Comparison of ENCODE assay signal across 8 mouse cellular contexts in genomic region chr11:40693366-40693951, GRCm38 (mm10). TPM values are rescaled to one million over a fixed set of nuclear protein-coding genes. Genes with fewer than 3 reads are reported as not detected.
A peak's percentile ranks its signal among the peaks of the same experiment; 100 is the strongest.
DNase-seq lines count a peak whose midpoint lies in the region.

No protein-coding gene starts in this region.

- peak; percentile 85 for DNase-seq in MN1 (ENCODE audit: low spot score)
- peak; percentile 68 for DNase-seq in cerebellum, adult 9-10 months
- DNase-seq in forelimb bud, embryonic 11.5 days (ENCODE audit: low read depth, low spot score): peak; percentile 65
- DNase-seq in heart, postnatal 4 days: peak; percentile 69
- DNase-seq in layer of hippocampus, adult 8-10 months (ENCODE audit: low spot score in 2 of 2): peak; percentile 28 to 38
- DNase-seq in lung, postnatal 25 days (ENCODE audit: low spot score): peak; percentile 51
- DNase-seq in retina, postnatal 7 days (ENCODE audit: low read depth, low spot score): peak; percentile 19
- peak; percentile 62 for DNase-seq in thymus, postnatal 4 days

RNA-seq across cellular contexts. Expression of gene Mat2b, which starts 1.5 kb away (rescaled TPM):
- 10 to 100 TPM; 89.0 TPM for total RNA-seq in heart, postnatal 4 days (2021)
- total RNA-seq in layer of hippocampus, adult 8-10 months (2022): 100 to 1,000 TPM; 120 to 127 (median 125) TPM

RNA-seq across cellular contexts. Expression of gene Hmmr, which starts 39.8 kb away (rescaled TPM):
- 10 to 100 TPM; 36.3 to 43.2 TPM for total RNA-seq in heart, postnatal 4 days (2021)
- total RNA-seq in layer of hippocampus, adult 8-10 months (2022): under 1 TPM in 3 of 4 experiments, not detected in 1; 0.37 to 0.57 (median 0.45) TPM

RNA-seq across cellular contexts. Expression of gene Nudcd2, which starts 40.0 kb away (rescaled TPM):
- total RNA-seq in heart, postnatal 4 days (2021): 10 to 100 TPM; 30.6 to 31.7 TPM
- total RNA-seq in layer of hippocampus, adult 8-10 months (2022): 10 to 100 TPM; 16.7 to 21.6 (median 18.3) TPM

Comparison
In these comparisons a context has a peak if more than half of its experiments do, and no peak if none do; other contexts are left out.
1. Peak in every context shown above with its lines: DNase-seq.
2. DNase-seq: peak in every context shown above with its lines; median percentile 85 in MN1; 69 in heart, postnatal 4 days; 68 in cerebellum, adult 9-10 months; 65 in forelimb bud, embryonic 11.5 days; 62 in thymus, postnatal 4 days; 51 in lung, postnatal 25 days; 33 in layer of hippocampus, adult 8-10 months; 19 in retina, postnatal 7 days.
3. RNA of gene Hmmr, which starts 39.8 kb away (total RNA-seq): 36.3 to 43.2 TPM in heart, postnatal 4 days; 0.37 to 0.57 TPM in layer of hippocampus, adult 8-10 months; every median in the first group is over 10 times any median in the second.